Comparison of ENCODE assay signal across 22 mouse cellular contexts in the genomic region with DNA sequence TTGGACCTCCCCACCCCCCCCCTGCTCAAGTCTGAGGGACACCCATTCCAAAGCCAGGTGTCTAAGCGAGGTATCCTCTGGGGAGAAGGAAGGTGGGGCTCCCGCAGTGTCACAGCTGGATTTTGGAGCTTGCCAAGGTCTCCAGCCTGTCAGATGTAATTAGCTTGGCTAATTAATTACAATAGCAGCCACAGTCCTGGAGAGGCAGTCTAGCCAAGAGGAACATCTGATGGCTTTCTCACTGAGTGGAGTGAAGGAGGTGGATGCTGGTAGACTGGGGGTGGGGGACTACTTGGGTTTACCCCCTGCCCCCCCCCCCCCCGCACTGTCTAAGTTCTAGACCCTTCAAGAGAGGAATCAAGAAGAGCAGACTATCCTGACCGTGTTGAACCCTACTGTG. TPM values are rescaled to one million over a fixed set of nuclear protein-coding genes. Genes with fewer than 3 reads are reported as not detected.
DNase-seq lines count a peak whose midpoint lies in the region; ATAC-seq and TF ChIP-seq lines count a peak whose summit lies in the region.
"Had no signal": no experiment of that assay in that cellular context is flagged by ENCODE, and none has a peak within 500 bp of the region (broad histone marks: within the 10 kb centered on the region; RNA-seq: fewer than 3 reads in every experiment).

No protein-coding gene starts in this region.

- no peaks in the 10 kb centered on the region for H3K27me3 ChIP-seq in kidney, embryonic 14.5 days (ENCODE audit: control insufficient read depth, insufficient read depth, low read length)
- no peaks in the 10 kb centered on the region for H3K27me3 ChIP-seq in forebrain, embryonic 13.5 days
- no peaks in the 10 kb centered on the region for H3K27me3 ChIP-seq in hindbrain, embryonic 15.5 days
- H3K27me3 ChIP-seq: CH12.LX; embryonic facial prominence, embryonic 15.5 days; megakaryocyte, embryonic 14.5 days; Patski; stomach, embryonic 15.5 days had no signal

- peaks cover 4% of the 10 kb centered on the region for H3K36me3 ChIP-seq in kidney, embryonic 14.5 days (ENCODE audit: control insufficient read depth, insufficient read depth, low read length)
- H3K36me3 ChIP-seq in forebrain, embryonic 13.5 days (ENCODE audit: poor library complexity, severe bottlenecking) = no peaks in the 10 kb centered on the region
- H3K36me3 ChIP-seq in hindbrain, embryonic 15.5 days = no peaks in the 10 kb centered on the region
- H3K36me3 ChIP-seq: stomach, embryonic 15.5 days had no signal

- TF ChIP-seq CTCF in brain, embryonic 14.5 days (IDR thresholded peaks at IDR 0.05; ENCODE audit: borderline replicate concordance, extremely low read depth, insufficient read depth, insufficient read length) = no peak

- 66% methylated on average over 4 of the region's 4 CpGs for WGBS in kidney, embryonic 14.5 days
- WGBS in forebrain, embryonic 13.5 days = 54% methylated on average over 4 of the region's 4 CpGs
- WGBS in hindbrain, embryonic 15.5 days = 50% methylated on average over 4 of the region's 4 CpGs

- H3K4me2 ChIP-seq in kidney, embryonic 14.5 days (replicated peaks; ENCODE audit: low read depth, low read length) = no peak overlapping the region
- H3K4me2 ChIP-seq in forebrain, embryonic 13.5 days = no peak overlapping the region
- H3K4me2 ChIP-seq in hindbrain, embryonic 15.5 days = no peak overlapping the region
- H3K4me2 ChIP-seq: embryonic facial prominence, embryonic 15.5 days; lung, embryonic 14.5 days; stomach, embryonic 15.5 days had no signal

- no peak overlapping the region for H3K27ac ChIP-seq in kidney, embryonic 14.5 days (ENCODE audit: low read depth, low read length)
- H3K27ac ChIP-seq in forebrain, embryonic 13.5 days = no peak overlapping the region
- H3K27ac ChIP-seq in hindbrain, embryonic 15.5 days (replicated peaks) = no peak overlapping the region
- H3K27ac ChIP-seq: embryonic facial prominence, embryonic 15.5 days; left cerebral cortex, adult 2 months; stomach, embryonic 15.5 days had no signal

- H3K4me3 ChIP-seq in kidney, embryonic 14.5 days (ENCODE audit: low read length) = no peak overlapping the region
- H3K4me3 ChIP-seq in forebrain, embryonic 13.5 days = no peak overlapping the region
- H3K4me3 ChIP-seq in hindbrain, embryonic 15.5 days = no peak overlapping the region
- H3K4me3 ChIP-seq: embryonic facial prominence, embryonic 15.5 days; left cerebral cortex, adult 2 months; megakaryocyte, embryonic 14.5 days; myocyte; stomach, embryonic 15.5 days had no signal

- DNase-seq in kidney, adult 9 months = no peak
- peak; percentile 53 for DNase-seq in brain, embryonic 14.5 days (ENCODE audit: low read depth)
- DNase-seq in gastrocnemius, postnatal 10 days = no peak
- no peak for DNase-seq in right cerebral cortex, postnatal 10 days (ENCODE audit: low spot score in 2 of 2)
- DNase-seq: cerebellum, adult 18-20 months; lung, embryonic 14.5 days; thymus, postnatal 14 days had no signal

- TF ChIP-seq POLR2A in brain, embryonic 14.5 days (IDR thresholded peaks at IDR 0.05; ENCODE audit: borderline replicate concordance, extremely low read depth, insufficient read depth, insufficient read length, poor library complexity, severe bottlenecking) = no peak

- H3K9me3 ChIP-seq in kidney, embryonic 14.5 days (ENCODE audit: control insufficient read depth, low read length) = no peaks in the 10 kb centered on the region
- H3K9me3 ChIP-seq in forebrain, embryonic 13.5 days (replicated peaks) = no peaks in the 10 kb centered on the region
- no peaks in the 10 kb centered on the region for H3K9me3 ChIP-seq in hindbrain, embryonic 15.5 days
- H3K9me3 ChIP-seq: embryonic facial prominence, embryonic 15.5 days; megakaryocyte, embryonic 14.5 days; stomach, embryonic 15.5 days had no signal

- peaks cover 27% of the 10 kb centered on the region for H3K4me1 ChIP-seq in kidney, embryonic 14.5 days (ENCODE audit: control insufficient read depth, insufficient read depth, low read length)
- peaks cover 16% of the 10 kb centered on the region for H3K4me1 ChIP-seq in forebrain, embryonic 13.5 days
- peaks cover 10% of the 10 kb centered on the region for H3K4me1 ChIP-seq in hindbrain, embryonic 15.5 days (replicated peaks)

- no peak overlapping the region for H3K9ac ChIP-seq in kidney, embryonic 14.5 days (ENCODE audit: low read depth, low read length)
- H3K9ac ChIP-seq in forebrain, embryonic 13.5 days = no peak overlapping the region
- no peak overlapping the region for H3K9ac ChIP-seq in hindbrain, embryonic 15.5 days
- H3K9ac ChIP-seq: embryonic facial prominence, embryonic 15.5 days; lung, embryonic 14.5 days; stomach, embryonic 15.5 days had no signal

- ATAC-seq in kidney, embryonic 14.5 days (ENCODE audit: low FRiP score, low TSS enrichment) = 0 out of 2 replicates have a peak, but pooled peaks have one; percentile 21
- peak; percentile 31; the same call in 1 of the 2 replicates for ATAC-seq in forebrain, embryonic 13.5 days
- ATAC-seq in hindbrain, embryonic 15.5 days (ENCODE audit: low FRiP score, low read depth) = peak; percentile 35; the same call in 1 of the 2 replicates
- ATAC-seq: inflammation-experienced regulatory T-cells, adult 6 months had no signal

RNA-seq across cellular contexts. Expression of gene Cfap43, which starts 15.4 kb away (rescaled TPM):
- 0.03 and 0.14 TPM in 2 replicates for polyA plus RNA-seq in kidney, embryonic 14.5 days (2014; fragmentation: Nextera tagmentation; extraction: Ambion mirVana)
- polyA plus RNA-seq in brain, embryonic 14.5 days (2012; rRNA removed) = 1.00 and 2.6 TPM in 2 replicates
- 0.66 and 0.82 TPM in 2 replicates for polyA plus RNA-seq in forebrain, embryonic 13.5 days (2015; fragmentation: Nextera tagmentation; extraction: Ambion mirVana)
- polyA plus RNA-seq in hindbrain, embryonic 15.5 days (2015; fragmentation: Nextera tagmentation; extraction: Ambion mirVana) = 1.5 and 2.3 TPM in 2 replicates
- not detected for total RNA-seq in gastrocnemius, postnatal 10 days (2021)
- total RNA-seq: liver, adult 2 months had no signal
- polyA plus RNA-seq: large intestine, adult 2 months; liver, adult 2 months; small intestine, adult 2 months had no signal

RNA-seq across cellular contexts. Expression of gene Itprip, which starts 15.4 kb away (rescaled TPM):
- 8.3 and 14.6 TPM in 2 replicates for polyA plus RNA-seq in kidney, embryonic 14.5 days (2014; fragmentation: Nextera tagmentation; extraction: Ambion mirVana)
- 6.1 and 6.2 TPM in 2 replicates for polyA plus RNA-seq in brain, embryonic 14.5 days (2012; rRNA removed)
- 9.8 and 12.7 TPM in 2 replicates for polyA plus RNA-seq in forebrain, embryonic 13.5 days (2015; fragmentation: Nextera tagmentation; extraction: Ambion mirVana)
- 5.9 and 6.3 TPM in 2 replicates for polyA plus RNA-seq in hindbrain, embryonic 15.5 days (2015; fragmentation: Nextera tagmentation; extraction: Ambion mirVana)
- 1 to 10 TPM; 1.8 to 1.9 TPM for total RNA-seq in gastrocnemius, postnatal 10 days (2021)

RNA-seq across cellular contexts. Expression of gene Cfap58, which starts 33.8 kb away (rescaled TPM):
- 0.09 TPM in 1 of 2 replicates, not detected in the other for polyA plus RNA-seq in kidney, embryonic 14.5 days (2014; fragmentation: Nextera tagmentation; extraction: Ambion mirVana)
- polyA plus RNA-seq in brain, embryonic 14.5 days (2012; rRNA removed) = 0.15 and 0.62 TPM in 2 replicates
- polyA plus RNA-seq in forebrain, embryonic 13.5 days (2015; fragmentation: Nextera tagmentation; extraction: Ambion mirVana) = 0.21 and 0.49 TPM in 2 replicates
- polyA plus RNA-seq in hindbrain, embryonic 15.5 days (2015; fragmentation: Nextera tagmentation; extraction: Ambion mirVana) = 0.63 and 0.95 TPM in 2 replicates
- total RNA-seq in gastrocnemius, postnatal 10 days (2021) = not detected
- total RNA-seq: gastrocnemius, postnatal 4 days; liver, adult 2 months had no signal
- polyA plus RNA-seq: inflammation-experienced regulatory T-cells, adult 6 months; large intestine, adult 2 months; liver, adult 2 months; lung, embryonic 14.5 days; myocyte; Patski; small intestine, adult 2 months; stomach, embryonic 15.5 days had no signal

RNA-seq across cellular contexts. Expression of gene Gsto2, which starts 38.3 kb away (rescaled TPM):
- polyA plus RNA-seq in kidney, embryonic 14.5 days (2014; fragmentation: Nextera tagmentation; extraction: Ambion mirVana) = 1.8 and 2.1 TPM in 2 replicates
- 0.88 and 1.1 TPM in 2 replicates for polyA plus RNA-seq in brain, embryonic 14.5 days (2012; rRNA removed)
- 1.2 and 1.8 TPM in 2 replicates for polyA plus RNA-seq in forebrain, embryonic 13.5 days (2015; fragmentation: Nextera tagmentation; extraction: Ambion mirVana)
- 1.2 TPM in 2 replicates for polyA plus RNA-seq in hindbrain, embryonic 15.5 days (2015; fragmentation: Nextera tagmentation; extraction: Ambion mirVana)
- total RNA-seq in gastrocnemius, postnatal 10 days (2021) = 1 to 10 TPM; 1.2 to 1.4 TPM
- polyA plus RNA-seq: small intestine, adult 2 months had no signal

RNA-seq across cellular contexts. Expression of gene Gsto1, which starts 48.9 kb away (rescaled TPM):
- polyA plus RNA-seq in kidney, embryonic 14.5 days (2014; fragmentation: Nextera tagmentation; extraction: Ambion mirVana) = 117 and 131 TPM in 2 replicates
- 64.8 and 65.6 TPM in 2 replicates for polyA plus RNA-seq in brain, embryonic 14.5 days (2012; rRNA removed)
- polyA plus RNA-seq in forebrain, embryonic 13.5 days (2015; fragmentation: Nextera tagmentation; extraction: Ambion mirVana) = 74.9 and 80.3 TPM in 2 replicates
- polyA plus RNA-seq in hindbrain, embryonic 15.5 days (2015; fragmentation: Nextera tagmentation; extraction: Ambion mirVana) = 130 and 138 TPM in 2 replicates
- 10 to 100 TPM; 28.1 to 30.1 TPM for total RNA-seq in gastrocnemius, postnatal 10 days (2021)
